Mouse (Mus musculus) forebrain, postnatal 0 days (tissue): ENCODE measurements around the gene Papola. TPM values are rescaled to one million over a fixed set of nuclear protein-coding genes. Genes with fewer than 3 reads are reported as not detected.
A peak's percentile ranks its signal among the peaks of the same experiment; 100 is the strongest.
"Not testable (repeated sequence)": the region's sequence is repeated elsewhere in the genome, so short reads cannot be mapped to it uniquely, and the experiment has no call there.

Experiments used
- ATAC-seq: fragments of 200-750 bp; cut with Nextera tagmentation; 2 replicates; pipeline ENCODE4 v1.8.0; 2017; ENCODE audit warnings: mild to moderate bottlenecking, moderate library complexity
- DNase-seq: peaks from one replicate; pipeline ENCODE4 v3.0.0-alpha.2; 2015
- H3K27ac ChIP-seq: fragments of 300-500 bp; sonication (generic); 2 replicates; pipeline ENCODE4 v1.5.1; 2014; ENCODE audit warnings: low read depth, mild to moderate bottlenecking, antibody characterized with exemption, low read length, moderate library complexity, mixed read lengths
- H3K27me3 ChIP-seq: fragments of 300-500 bp; sonication (generic); 2 replicates; pipeline ENCODE4 v1.6.1; 2014; ENCODE audit warnings: mild to moderate bottlenecking, low read length, mixed read lengths; ENCODE audit not compliant: insufficient read depth
- H3K36me3 ChIP-seq: fragments of 300-500 bp; sonication (generic); 2 replicates; pipeline ENCODE4 v1.6.1; 2014; ENCODE audit warnings: mild to moderate bottlenecking, moderate library complexity; ENCODE audit not compliant: insufficient read depth
- H3K4me1 ChIP-seq: fragments of 300-500 bp; sonication (generic); 2 replicates; pipeline ENCODE4 v1.6.1; 2014; ENCODE audit warnings: antibody characterized with exemption; ENCODE audit not compliant: insufficient read depth
- H3K4me2 ChIP-seq: fragments of 300-500 bp; sonication (generic); 2 replicates; pipeline ENCODE4 v1.6.1; 2014; ENCODE audit warnings: low read depth, mild to moderate bottlenecking, moderate library complexity
- H3K4me3 ChIP-seq: fragments of 300-500 bp; sonication (generic); 2 replicates; pipeline ENCODE4 v1.5.1; 2014; ENCODE audit warnings: low read depth, low read length, mixed read lengths
- H3K9ac ChIP-seq: fragments of 300-500 bp; sonication (generic); 2 replicates; pipeline ENCODE4 v1.6.1; 2014; ENCODE audit warnings: mild to moderate bottlenecking
- H3K9me3 ChIP-seq: fragments of 300-500 bp; sonication (generic); 2 replicates; pipeline ENCODE4 v1.6.1; 2016; ENCODE audit warnings: low read length
- CTCF ChIP-seq: sonication (generic); IDR thresholded peaks from 2 replicates; pipeline ENCODE4 v1.5.1; 2016; ENCODE audit warnings: antibody characterized with exemption, control low read depth, low read depth
- WGBS: fragments of 180-500 bp; shearing (Covaris S2); extraction: QIAGEN DNeasy Blood & Tissue Kit; methylation state at CpG from one replicate; pipeline ENCODE4 v1.1.7; 2014; 5-methylcytosine and 5-hydroxymethylcytosine counted together
- polyA plus RNA-seq: library from polyadenylated mRNA; unstranded; fragments of >200 nt; fragmentation: Nextera tagmentation; extraction: Ambion mirVana; gene quantifications from 2 replicates; pipeline ENCODE4 v1.2.1, GENCODE M21; 2015
- total RNA-seq: library from RNA; depleted of rRNA; stranded (reverse); fragments of >200 nt; gene quantifications from 2 replicates; pipeline ENCODE4 v1.2.3, GENCODE M21; 2014

Gene Papola
- total and polyA plus RNA-seq, 2 experiments from 2014 or later = 110 to 131 TPM

- WGBS = 87% methylated on average over 8 of the region's 8 CpGs
- no peaks in the 10 kb centered on the region for H3K9me3 ChIP-seq
- H3K27ac ChIP-seq = no peak overlapping the region
- ATAC-seq (no peak), DNase-seq (no peak)
- no peak overlapping the region for H3K4me3 ChIP-seq
- no peaks in the 10 kb centered on the region for H3K4me1 ChIP-seq
- H3K4me2 ChIP-seq = no peak overlapping the region
- no peaks in the 10 kb centered on the region for H3K27me3 ChIP-seq
- TF ChIP-seq CTCF = no peak
- no peak overlapping the region for H3K9ac ChIP-seq
- peaks cover 71% of the 10 kb centered on the region for H3K36me3 ChIP-seq
These were observed 40.2 kb downstream of the Papola start for GRCm38 (mm10) chr12:105824743-105825142.

DNA sequence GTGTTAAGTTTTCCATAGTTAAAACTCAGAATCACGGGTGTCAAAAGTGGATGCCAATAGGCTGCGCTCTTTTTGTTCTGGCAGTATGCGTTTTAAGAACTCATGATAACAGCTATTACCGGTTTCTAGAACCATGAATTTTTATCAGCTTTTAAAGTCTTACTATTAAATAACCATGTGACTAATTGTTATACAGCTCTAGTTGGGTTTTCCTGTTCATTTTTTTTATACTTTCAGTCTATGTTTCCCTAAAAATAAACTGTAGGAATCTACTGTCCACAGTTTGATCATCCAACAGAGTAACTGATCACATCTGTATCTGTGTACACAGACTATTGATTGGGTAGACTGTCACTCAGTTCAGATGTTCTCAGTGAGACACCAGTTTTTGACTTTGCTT is 40.8 kb downstream of the Papola start:
- no peaks in the 10 kb centered on the region for H3K4me1 ChIP-seq
- WGBS = 83% methylated on average over 4 of the region's 4 CpGs
- no peak overlapping the region for H3K27ac ChIP-seq
- H3K27me3 ChIP-seq = no peaks in the 10 kb centered on the region
- H3K4me3 ChIP-seq = no peak overlapping the region
- H3K9me3 ChIP-seq = no peaks in the 10 kb centered on the region
- peaks cover 69% of the 10 kb centered on the region for H3K36me3 ChIP-seq
- ATAC-seq (no peak), DNase-seq (no peak)
- no peak for TF ChIP-seq CTCF
- no peak overlapping the region for H3K9ac ChIP-seq
- H3K4me2 ChIP-seq = no peak overlapping the region

- H3K4me1 ChIP-seq = no peaks in the 10 kb centered on the region
- no peak overlapping the region for H3K4me3 ChIP-seq
- 85% methylated on average over 6 of the region's 6 CpGs for WGBS
- H3K4me2 ChIP-seq = no peak overlapping the region
- DNase-seq (no peak), ATAC-seq (no peak)
- TF ChIP-seq CTCF = no peak
- H3K27me3 ChIP-seq = no peaks in the 10 kb centered on the region
- no peak overlapping the region for H3K27ac ChIP-seq
- H3K9me3 ChIP-seq = no peaks in the 10 kb centered on the region
- H3K36me3 ChIP-seq = peaks cover 60% of the 10 kb centered on the region
- H3K9ac ChIP-seq = no peak overlapping the region
These were observed 48.0 kb downstream of the Papola start for GRCm38 (mm10) chr12:105832541-105832940.

- H3K4me3 ChIP-seq = no peak overlapping the region
- WGBS = 72% methylated on average over 6 of the region's 6 CpGs
- no peak for ATAC-seq
- peaks cover 40% of the 10 kb centered on the region for H3K36me3 ChIP-seq
- H3K27ac ChIP-seq = no peak overlapping the region
- no peak overlapping the region for H3K9ac ChIP-seq
- no peak overlapping the region for H3K4me2 ChIP-seq
- no peaks in the 10 kb centered on the region for H3K9me3 ChIP-seq
- H3K27me3 ChIP-seq = no peaks in the 10 kb centered on the region
- no peak for DNase-seq
- H3K4me1 ChIP-seq = no peaks in the 10 kb centered on the region
- TF ChIP-seq CTCF = no peak
These were observed 50.4 kb downstream of the Papola start for GRCm38 (mm10) chr12:105834926-105835325.

- 69% methylated on average over 6 of the region's 6 CpGs for WGBS
- Histone ChIP-seq H3K36me3 (peaks cover 37% of the 10 kb centered on the region), H3K9me3 (no peaks in the 10 kb centered on the region), H3K4me2 (no peak overlapping the region), H3K9ac (no peak overlapping the region), H3K27ac (no peak overlapping the region), H3K4me3 (no peak overlapping the region), H3K4me1 (no peaks in the 10 kb centered on the region), H3K27me3 (no peaks in the 10 kb centered on the region)
- ATAC-seq (no peak), DNase-seq (no peak)
- no peak for TF ChIP-seq CTCF
These were observed 51.1 kb downstream of the Papola start for GRCm38 (mm10) chr12:105835571-105835970.

DNA sequence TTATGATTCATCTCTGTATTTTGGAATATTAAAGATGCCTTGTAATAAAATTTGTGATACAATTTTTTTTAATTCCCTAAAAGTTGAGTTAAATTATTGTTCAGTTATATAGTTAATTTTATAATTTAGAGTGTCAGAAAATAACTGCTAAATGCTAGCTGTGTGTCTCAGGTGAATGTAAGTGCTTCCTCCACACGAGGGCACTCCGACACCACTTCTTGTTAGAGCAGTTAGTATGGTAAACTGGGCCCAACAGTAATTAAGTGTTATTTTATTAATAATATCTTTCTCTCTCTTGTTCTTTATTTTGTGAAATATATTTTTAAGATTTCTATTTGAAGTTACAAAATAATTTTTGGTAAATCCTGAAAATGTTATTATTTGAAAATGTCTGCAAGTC is 51.7 kb downstream of the Papola start:
- no peaks in the 10 kb centered on the region for H3K27me3 ChIP-seq
- ATAC-seq (peak; percentile 54; the same call in 1 of the 2 replicates), DNase-seq (peak; percentile 81)
- no peaks in the 10 kb centered on the region for H3K9me3 ChIP-seq
- peak; percentile 75 for TF ChIP-seq CTCF
- H3K4me2 ChIP-seq = no peak overlapping the region
- no peaks in the 10 kb centered on the region for H3K4me1 ChIP-seq
- H3K27ac ChIP-seq = no peak overlapping the region
- H3K4me3 ChIP-seq = no peak overlapping the region
- H3K36me3 ChIP-seq = peaks cover 32% of the 10 kb centered on the region
- no peak overlapping the region for H3K9ac ChIP-seq
- 71% methylated on average over 2 of the region's 2 CpGs for WGBS

GRCm38 (mm10) chr12:105839096-105839495 is 54.6 kb downstream of the Papola start:
- Histone ChIP-seq H3K4me3 (no peak overlapping the region), H3K9ac (no peak overlapping the region), H3K27me3 (no peaks in the 10 kb centered on the region), H3K4me1 (no peaks in the 10 kb centered on the region; the same call in 1 of the 2 replicates), H3K27ac (no peak overlapping the region), H3K4me2 (no peak overlapping the region), H3K9me3 (no peaks in the 10 kb centered on the region), H3K36me3 (peaks cover 16% of the 10 kb centered on the region)
- 34% methylated on average over 4 of the region's 4 CpGs for WGBS
- peak; percentile 76 for ATAC-seq
- peak; percentile 85 for TF ChIP-seq CTCF
- DNase-seq = peak; percentile 88

- H3K4me1 ChIP-seq, ATAC-seq, H3K36me3 ChIP-seq, H3K27me3 ChIP-seq, H3K9me3 ChIP-seq, DNase-seq, H3K27ac ChIP-seq, H3K9ac ChIP-seq, H3K4me2 ChIP-seq, H3K4me3 ChIP-seq: not testable (repeated sequence)
- WGBS = 96% methylated on average over 8 of the region's 8 CpGs
- TF ChIP-seq CTCF = 0 out of 2 replicates have a peak, but pooled peaks have one; percentile 23
These were observed 56.1 kb downstream of the Papola start for GRCm38 (mm10) chr12:105840545-105840944.
